Comparison of ENCODE assay signal across 23 mouse cellular contexts in genomic region chr5:31645798-31646197, GRCm38 (mm10). TPM values are rescaled to one million over a fixed set of nuclear protein-coding genes. Genes with fewer than 3 reads are reported as not detected.
DNase-seq lines count a peak whose midpoint lies in the region; ATAC-seq and TF ChIP-seq lines count a peak whose summit lies in the region.
"Had no signal": no experiment of that assay in that cellular context is flagged by ENCODE, and none has a peak within 500 bp of the region (broad histone marks: within the 10 kb centered on the region; RNA-seq: fewer than 3 reads in every experiment).

No protein-coding gene starts in this region.

- in situ Hi-C loops in CH12.LX (cut with MboI; ENCODE audit: low pct_ligation_motif_present, low pct_unique_long_range_greater_than_20kb, low sequenced_read_pairs) = no loop called here

- TF ChIP-seq CTCF in kidney, adult 2 months (conservative IDR thresholded peaks at IDR 0.05; ENCODE audit: insufficient read depth, insufficient read length, low read depth, low read length) = no peak
- no peak for TF ChIP-seq CTCF in CH12.LX (conservative IDR thresholded peaks at IDR 0.05 in 1 of 2, IDR thresholded peaks at IDR 0.05 in 1 of 2; ENCODE audit: low read depth in 2 of 2, low read length in 2 of 2)

- H3K36me3 ChIP-seq in heart, embryonic 10.5 days = 0 out of 2 replicates have a peak, but pooled peaks cover 2% of the 10 kb centered on the region
- no peaks in the 10 kb centered on the region for H3K36me3 ChIP-seq in heart, embryonic 15.5 days
- H3K36me3 ChIP-seq in heart, embryonic 11.5 days (ENCODE audit: control insufficient read depth, insufficient read depth, low read length) = no peaks in the 10 kb centered on the region
- no peaks in the 10 kb centered on the region; the same call in 1 of the 2 replicates for H3K36me3 ChIP-seq in kidney, adult 2 months (ENCODE audit: control insufficient read depth, insufficient read depth, low read length)
- peaks cover 3 to 30% of the 10 kb centered on the region in 2 experiments for H3K36me3 ChIP-seq in CH12.LX (replicated peaks in 1 of 2; ENCODE audit: control insufficient read depth in 1 of 2, insufficient read depth in 1 of 2, low read length in 1 of 2)
- H3K36me3 ChIP-seq: embryonic facial prominence, embryonic 12.5 days; forebrain, embryonic 15.5 days had no signal

- peak overlapping the region; percentile 36; the same call in 1 of the 2 replicates for H3K27ac ChIP-seq in heart, embryonic 10.5 days
- peak overlapping the region; percentile 88 for H3K27ac ChIP-seq in heart, embryonic 15.5 days
- H3K27ac ChIP-seq in heart, embryonic 11.5 days (ENCODE audit: low read depth, low read length) = no peak overlapping the region
- H3K27ac ChIP-seq in kidney, adult 2 months (ENCODE audit: insufficient read depth, low read depth, low read length) = no peak overlapping the region
- no peak overlapping the region for H3K27ac ChIP-seq in CH12.LX (ENCODE audit: insufficient read depth, low read depth)
- H3K27ac ChIP-seq: embryonic facial prominence, embryonic 10.5 days; embryonic facial prominence, embryonic 12.5 days; forebrain, embryonic 13.5 days; forebrain, embryonic 15.5 days had no signal

- dilution Hi-C loops in CH12.LX (cut with MboI; ENCODE audit: extremely low pct_ligation_motif_present, extremely low pct_unique_long_range_greater_than_20kb, low sequenced_read_pairs) = no loop called here

- DNase-seq in heart, embryonic 10.5 days (ENCODE audit: low spot score) = no peak
- no peak for DNase-seq in heart, postnatal 4 days
- DNase-seq in kidney, adult 2 months = peak; percentile 9
- DNase-seq in kidney, postnatal 10 days = no peak
- peak; percentile 49 for DNase-seq in CH12.LX (ENCODE audit: extremely low read depth)
- no peak for DNase-seq in neural tube, embryonic 10.5 days (ENCODE audit: extremely low spot score, low spot score)
- DNase-seq: adrenal gland, adult 8-10 months; adrenal gland, postnatal 14 days; adrenal gland, postnatal 36 days; cerebellum, adult 11-12 months; cerebellum, adult 2 months; cerebellum, adult 9-10 months; cerebellum, postnatal 10 days; cerebellum, postnatal 25 days had no signal

- TF ChIP-seq POLR2A in kidney, adult 2 months (IDR thresholded peaks at IDR 0.05; ENCODE audit: low read depth, low read length) = no peak
- TF ChIP-seq POLR2A in CH12.LX (IDR thresholded peaks at IDR 0.05; ENCODE audit: low read depth, low read length) = no peak

- no peak for ATAC-seq in heart, embryonic 15.5 days (replicated peaks; ENCODE audit: insufficient number of reproducible peaks, insufficient read depth, low FRiP score, low read depth)
- ATAC-seq in heart, embryonic 11.5 days (replicated peaks; ENCODE audit: insufficient number of reproducible peaks, low FRiP score, low TSS enrichment) = no peak
- ATAC-seq: activated CD4-positive, CD25-positive, alpha-beta regulatory T cell, adult 4 months; forebrain, embryonic 13.5 days; forebrain, embryonic 15.5 days; Patski had no signal

- H3K9me3 ChIP-seq in heart, embryonic 10.5 days = no peaks in the 10 kb centered on the region
- H3K9me3 ChIP-seq in heart, embryonic 15.5 days (replicated peaks) = no peaks in the 10 kb centered on the region
- H3K9me3 ChIP-seq in heart, embryonic 11.5 days (replicated peaks; ENCODE audit: control insufficient read depth, low read length) = no peaks in the 10 kb centered on the region
- no peaks in the 10 kb centered on the region for H3K9me3 ChIP-seq in CH12.LX (replicated peaks; ENCODE audit: low read length)
- H3K9me3 ChIP-seq: embryonic facial prominence, embryonic 10.5 days; embryonic facial prominence, embryonic 12.5 days; forebrain, embryonic 13.5 days; forebrain, embryonic 15.5 days; G1E had no signal

- no peak overlapping the region for H3K9ac ChIP-seq in heart, embryonic 15.5 days
- no peak overlapping the region for H3K9ac ChIP-seq in heart, embryonic 11.5 days (ENCODE audit: low read depth, low read length)
- no peak overlapping the region for H3K9ac ChIP-seq in CH12.LX (ENCODE audit: insufficient read depth, low read depth)
- H3K9ac ChIP-seq: embryonic facial prominence, embryonic 12.5 days; forebrain, embryonic 13.5 days; forebrain, embryonic 15.5 days had no signal

- H3K4me1 ChIP-seq in heart, embryonic 10.5 days = peaks cover 11% of the 10 kb centered on the region; the same call in 1 of the 2 replicates
- H3K4me1 ChIP-seq in heart, embryonic 15.5 days (replicated peaks) = peaks cover 15% of the 10 kb centered on the region
- H3K4me1 ChIP-seq in heart, embryonic 11.5 days (ENCODE audit: control insufficient read depth, insufficient read depth, low read length) = peaks cover 9% of the 10 kb centered on the region; the same call in 1 of the 2 replicates
- no peaks in the 10 kb centered on the region for H3K4me1 ChIP-seq in kidney, adult 2 months (ENCODE audit: control insufficient read depth, insufficient read depth, low read length)
- H3K4me1 ChIP-seq in CH12.LX (ENCODE audit: control insufficient read depth in 1 of 2, insufficient read depth in 2 of 2) = peaks cover 15 to 39% of the 10 kb centered on the region in 2 experiments
- H3K4me1 ChIP-seq: embryonic facial prominence, embryonic 10.5 days; embryonic facial prominence, embryonic 12.5 days; forebrain, embryonic 13.5 days; forebrain, embryonic 15.5 days had no signal

- no peak for TF ChIP-seq RAD21 in CH12.LX (IDR thresholded peaks at IDR 0.05; ENCODE audit: low read depth, low read length)

- 94% methylated on average over 6 of the region's 6 CpGs for WGBS in heart, embryonic 10.5 days
- 84% methylated on average over 6 of the region's 6 CpGs for WGBS in heart, embryonic 15.5 days
- WGBS in heart, embryonic 11.5 days (ENCODE audit: insufficient replicate concordance) = 88% methylated on average over 6 of the region's 6 CpGs
- WGBS in kidney, adult 2 months = 75% methylated on average over 6 of the region's 6 CpGs

- H3K4me3 ChIP-seq in heart, embryonic 10.5 days = no peak overlapping the region
- no peak overlapping the region for H3K4me3 ChIP-seq in heart, embryonic 15.5 days
- no peak overlapping the region for H3K4me3 ChIP-seq in heart, embryonic 11.5 days (ENCODE audit: low read depth, low read length)
- H3K4me3 ChIP-seq in kidney, adult 2 months (ENCODE audit: insufficient read depth, low read depth, low read length) = no peak overlapping the region
- no peak overlapping the region for H3K4me3 ChIP-seq in CH12.LX (replicated peaks in 1 of 3; ENCODE audit: low read depth in 2 of 3, low read length in 2 of 3, poor library complexity in 1 of 3)
- H3K4me3 ChIP-seq: embryonic facial prominence, embryonic 10.5 days; embryonic facial prominence, embryonic 12.5 days; forebrain, embryonic 13.5 days; forebrain, embryonic 15.5 days had no signal

- no peaks in the 10 kb centered on the region for H3K79me2 ChIP-seq in CH12.LX (replicated peaks; ENCODE audit: control insufficient read depth, extremely low read depth, insufficient read depth, poor library complexity, severe bottlenecking)

- TF ChIP-seq EP300 in CH12.LX (IDR thresholded peaks at IDR 0.05; ENCODE audit: low read length) = no peak

- no peaks in the 10 kb centered on the region for H3K27me3 ChIP-seq in heart, embryonic 10.5 days (ENCODE audit: insufficient read depth, poor library complexity, severe bottlenecking)
- no peaks in the 10 kb centered on the region for H3K27me3 ChIP-seq in heart, embryonic 15.5 days
- H3K27me3 ChIP-seq in heart, embryonic 11.5 days (ENCODE audit: control insufficient read depth, insufficient read depth, low read length) = no peaks in the 10 kb centered on the region
- no peaks in the 10 kb centered on the region for H3K27me3 ChIP-seq in kidney, adult 2 months (replicated peaks; ENCODE audit: control insufficient read depth, insufficient read depth, low read length)
- H3K27me3 ChIP-seq in CH12.LX (replicated peaks) = no peaks in the 10 kb centered on the region
- H3K27me3 ChIP-seq: embryonic facial prominence, embryonic 12.5 days; forebrain, embryonic 13.5 days; forebrain, embryonic 15.5 days; Patski had no signal

- H3K4me2 ChIP-seq in heart, embryonic 15.5 days = no peak overlapping the region
- no peak overlapping the region for H3K4me2 ChIP-seq in heart, embryonic 11.5 days
- H3K4me2 ChIP-seq in CH12.LX (ENCODE audit: insufficient read depth, low read depth, poor library complexity, severe bottlenecking) = no peak overlapping the region
- H3K4me2 ChIP-seq: embryonic facial prominence, embryonic 12.5 days; forebrain, embryonic 13.5 days; forebrain, embryonic 15.5 days had no signal

TF ChIP-seq in CH12.LX, 34 proteins besides CTCF, POLR2A, EP300 and RAD21 (continues in another document):
- TF ChIP-seq JUND (conservative IDR thresholded peaks at IDR 0.05; ENCODE audit: low read depth, low read length) (no peak), CHD2 (IDR thresholded peaks at IDR 0.05; ENCODE audit: low read length) (no peak), E2F4 (IDR thresholded peaks at IDR 0.05; ENCODE audit: insufficient replicate concordance, low read depth, low read length) (no peak)

RNA-seq across cellular contexts. Expression of gene Mrpl33, which starts 49.1 kb away (rescaled TPM):
- polyA plus RNA-seq in heart, embryonic 10.5 days (2016; fragmentation: Nextera tagmentation; extraction: Ambion mirVana) = 294 and 320 TPM in 2 replicates
- total RNA-seq in heart, postnatal 4 days (2021) = 100 to 1,000 TPM; 276 to 287 TPM
- polyA plus RNA-seq in heart, embryonic 15.5 days (2015; fragmentation: Nextera tagmentation; extraction: Ambion mirVana) = 344 and 459 TPM in 2 replicates
- 323 and 328 TPM in 2 replicates for polyA plus RNA-seq in heart, embryonic 11.5 days (2014; fragmentation: Nextera tagmentation; extraction: Ambion mirVana)
- 24.1 and 34.3 TPM in 2 replicates for polyA plus RNA-seq in kidney, adult 2 months (2012; rRNA removed)
- total RNA-seq in CH12.LX (2012; rRNA removed) (168 and 236 TPM in 2 replicates), CH12.LX (2014; rRNA removed) (336 and 387 TPM in 2 replicates)
- polyA plus RNA-seq in CH12.LX (2012; ENCODE audit: insufficient read length, low read depth) = 114 and 150 TPM in 2 replicates

RNA-seq across cellular contexts. Expression of gene Rbks, which starts 51.6 kb away (rescaled TPM):
- polyA plus RNA-seq in heart, embryonic 10.5 days (2016; fragmentation: Nextera tagmentation; extraction: Ambion mirVana) = 6.2 and 6.8 TPM in 2 replicates
- 1 to 10 TPM; 4.5 to 4.6 TPM for total RNA-seq in heart, postnatal 4 days (2021)
- 3.9 and 4.4 TPM in 2 replicates for polyA plus RNA-seq in heart, embryonic 15.5 days (2015; fragmentation: Nextera tagmentation; extraction: Ambion mirVana)
- 4.9 and 7.7 TPM in 2 replicates for polyA plus RNA-seq in heart, embryonic 11.5 days (2014; fragmentation: Nextera tagmentation; extraction: Ambion mirVana)
- 15.7 and 16.4 TPM in 2 replicates for polyA plus RNA-seq in kidney, adult 2 months (2012; rRNA removed)
- total RNA-seq in CH12.LX (2012; rRNA removed) = 3.6 and 5.5 TPM in 2 replicates
- 6.5 and 6.8 TPM in 2 replicates for total RNA-seq in CH12.LX (2014; rRNA removed)
- polyA plus RNA-seq in CH12.LX (2012; ENCODE audit: insufficient read length, low read depth) = 9.2 and 9.3 TPM in 2 replicates

RNA-seq across cellular contexts. Expression of gene Babam2, which starts 51.7 kb away (rescaled TPM):
- polyA plus RNA-seq in heart, embryonic 10.5 days (2016; fragmentation: Nextera tagmentation; extraction: Ambion mirVana) = 40.8 and 43.6 TPM in 2 replicates
- total RNA-seq in heart, postnatal 4 days (2021) = 10 to 100 TPM; 43.1 to 43.9 TPM
- 45.2 and 48.7 TPM in 2 replicates for polyA plus RNA-seq in heart, embryonic 15.5 days (2015; fragmentation: Nextera tagmentation; extraction: Ambion mirVana)
- 42.9 and 57.8 TPM in 2 replicates for polyA plus RNA-seq in heart, embryonic 11.5 days (2014; fragmentation: Nextera tagmentation; extraction: Ambion mirVana)
- 33.8 and 38.7 TPM in 2 replicates for polyA plus RNA-seq in kidney, adult 2 months (2012; rRNA removed)
- total RNA-seq in CH12.LX (2012; rRNA removed) (30.0 and 39.8 TPM in 2 replicates), CH12.LX (2014; rRNA removed) (29.4 and 38.2 TPM in 2 replicates)
- 71.5 and 78.0 TPM in 2 replicates for polyA plus RNA-seq in CH12.LX (2012; ENCODE audit: insufficient read length, low read depth)

Comparison
In these comparisons a context has a peak if more than half of its experiments do, and no peak if none do; other contexts are left out.
1. DNase-seq: peak in kidney, adult 2 months (single experiment) and CH12.LX (single experiment); none in heart, embryonic 10.5 days (single experiment), heart, postnatal 4 days (single experiment), kidney, postnatal 10 days (single experiment) and neural tube, embryonic 10.5 days (single experiment).
2. H3K27ac ChIP-seq: peak in heart, embryonic 10.5 days (single experiment) and heart, embryonic 15.5 days (single experiment); none in heart, embryonic 11.5 days (single experiment), kidney, adult 2 months (single experiment) and CH12.LX (single experiment).